Mouse (Mus musculus) urinary bladder, adult 2 months (tissue): ENCODE data around the gene 1700056E22Rik. TPM values are rescaled to one million over a fixed set of nuclear protein-coding genes. Genes with fewer than 3 reads are reported as not detected.
A peak's percentile ranks its signal among the peaks of the same experiment; 100 is the strongest.

Source experiments
- DNase-seq: peaks from one replicate; pipeline ENCODE4 v3.0.0; 2022; ENCODE audit warnings: low spot score
- polyA plus RNA-seq: library from polyadenylated mRNA; depleted of rRNA; stranded (reverse); fragments of >200 nt; gene quantifications from 2 replicates; pipeline ENCODE4 v1.2.3, GENCODE M21; 2012; rRNA removed

The 1700056E22Rik gene
- polyA plus RNA-seq, result 0.66 and 0.94 TPM in 2 replicates

DNA sequence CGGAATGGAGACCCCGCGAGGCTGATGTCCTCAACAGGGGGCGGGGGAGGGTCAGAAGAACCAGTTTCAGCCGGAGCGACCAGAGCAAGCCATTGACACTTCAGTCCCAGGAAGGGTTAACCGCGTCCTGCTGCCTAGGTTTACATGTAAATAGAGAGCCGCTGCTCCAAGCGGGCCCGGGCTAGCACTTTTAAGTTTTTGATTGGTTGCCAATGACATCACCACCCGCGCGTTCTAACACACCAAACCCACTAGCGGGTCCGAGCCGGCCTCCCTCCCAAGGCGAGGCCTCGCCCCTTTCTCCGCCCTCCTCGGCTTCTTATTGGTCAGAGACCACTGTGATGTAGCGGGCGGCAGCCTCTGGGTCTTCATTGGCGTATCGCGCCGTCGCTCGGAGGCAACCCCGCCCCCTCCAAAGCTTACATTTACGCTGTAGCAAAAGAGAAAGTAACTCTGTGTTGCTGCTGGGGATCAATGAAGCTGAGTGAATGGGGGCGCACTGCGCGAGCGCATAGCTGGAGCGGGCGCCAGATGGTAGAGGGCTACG lies at the start of gene 1700056E22Rik:
Gene 1700056E22Rik (minus strand): TSS at position 291 of the 547 bp plus-strand sequence.
- DNase-seq, result peak; percentile 83

DNA sequence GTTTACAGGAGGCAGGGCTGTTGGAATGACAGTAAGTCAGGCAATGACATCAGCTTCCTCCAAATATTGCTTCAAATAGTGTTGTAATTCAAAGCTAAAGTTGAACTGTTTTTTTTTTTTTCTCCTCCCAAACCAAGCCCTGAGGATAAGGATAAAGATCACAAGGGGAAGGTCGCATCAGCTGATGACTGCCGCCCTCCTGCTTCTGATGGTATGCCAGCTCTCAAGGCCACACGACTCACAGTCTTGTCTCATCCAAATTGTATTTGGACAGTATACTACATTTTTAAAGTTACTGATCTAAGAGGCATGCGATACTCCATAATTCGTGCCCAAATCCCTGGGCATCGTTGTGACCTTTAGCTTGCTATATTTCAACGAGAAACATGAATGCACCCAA lies 49.1 kb upstream of the 1700056E22Rik start:
- DNase-seq, result no peak

DNA sequence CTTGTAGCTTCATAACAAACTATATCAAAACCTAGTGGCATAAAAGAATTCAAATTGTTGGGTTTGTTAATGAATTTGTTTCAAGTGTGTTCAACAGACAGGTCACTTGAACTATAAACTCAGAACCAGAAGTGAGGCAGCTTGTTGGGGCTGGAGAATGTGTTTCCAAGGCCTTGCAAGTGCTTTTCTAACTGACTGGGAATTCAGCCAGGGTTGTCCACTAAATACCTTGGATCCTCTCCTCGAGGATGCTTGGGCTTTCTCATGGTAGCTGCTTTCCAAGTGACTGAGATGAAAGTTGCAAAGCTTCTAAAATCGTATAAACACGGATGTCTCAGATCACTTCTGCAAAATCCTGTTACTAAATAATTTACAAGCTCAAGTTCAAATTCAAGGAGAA lies 48.6 kb upstream of the 1700056E22Rik start:
- DNase-seq, result no peak

DNA sequence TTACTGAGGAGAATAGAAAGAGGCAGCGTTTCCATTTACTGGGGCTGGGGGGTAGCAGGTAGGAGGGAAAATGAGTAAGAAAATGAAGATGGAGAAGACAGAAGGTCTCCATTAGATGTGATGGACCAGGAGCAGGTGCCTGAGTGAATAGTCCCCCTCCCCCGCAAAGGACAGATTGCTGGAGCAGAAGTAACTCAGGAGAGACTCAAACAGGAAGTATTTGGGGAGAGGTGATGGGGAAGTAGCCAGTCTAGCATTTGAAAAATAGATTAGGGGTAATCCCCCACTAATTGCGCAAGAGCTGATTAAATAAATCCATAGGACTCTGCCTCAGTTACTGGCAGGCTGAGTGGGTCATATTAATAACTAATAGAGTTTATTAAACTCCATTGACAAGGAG lies 45.2 kb upstream of the 1700056E22Rik start:
- DNase-seq, result no peak

DNA sequence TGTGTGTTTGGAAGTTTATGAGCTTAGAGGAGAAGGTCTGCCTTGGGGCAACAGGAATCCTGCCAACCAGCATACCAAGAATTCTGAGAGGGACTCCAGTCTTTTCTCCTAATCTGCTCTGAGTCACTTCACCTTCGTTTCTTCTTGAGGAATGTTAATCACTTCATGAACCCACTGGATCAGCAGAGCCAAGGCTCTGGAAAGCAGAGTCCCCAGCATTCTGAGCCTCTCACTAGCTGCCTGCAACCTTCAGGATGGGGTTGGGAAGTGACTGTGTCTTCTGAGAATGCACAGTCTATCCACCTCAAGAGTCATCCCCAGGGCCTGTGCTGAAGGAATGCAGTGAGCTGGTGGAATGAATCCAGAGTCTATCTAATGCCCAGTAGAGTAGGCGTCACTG lies 42.7 kb upstream of the 1700056E22Rik start:
- no peak for DNase-seq

DNA sequence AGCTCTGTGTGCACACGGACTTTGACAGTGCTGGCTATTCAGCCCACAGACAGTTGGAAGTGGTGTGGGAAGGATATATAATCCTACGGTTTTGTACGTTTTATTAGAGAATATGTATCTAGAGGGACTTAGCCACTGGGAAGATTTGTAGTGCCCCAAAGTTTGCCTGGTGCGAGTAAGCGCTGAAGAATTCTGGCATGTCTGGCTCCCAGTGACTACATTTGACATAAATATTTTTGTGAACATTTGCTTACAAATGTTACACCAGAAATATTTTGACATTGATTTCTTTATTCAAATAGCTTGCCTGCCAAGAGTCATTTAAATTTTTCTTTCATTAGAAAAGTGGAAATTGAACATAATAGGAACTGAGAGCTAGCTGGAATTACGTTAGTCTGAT lies 42.0 kb upstream of the 1700056E22Rik start:
- DNase-seq, result no peak

DNA sequence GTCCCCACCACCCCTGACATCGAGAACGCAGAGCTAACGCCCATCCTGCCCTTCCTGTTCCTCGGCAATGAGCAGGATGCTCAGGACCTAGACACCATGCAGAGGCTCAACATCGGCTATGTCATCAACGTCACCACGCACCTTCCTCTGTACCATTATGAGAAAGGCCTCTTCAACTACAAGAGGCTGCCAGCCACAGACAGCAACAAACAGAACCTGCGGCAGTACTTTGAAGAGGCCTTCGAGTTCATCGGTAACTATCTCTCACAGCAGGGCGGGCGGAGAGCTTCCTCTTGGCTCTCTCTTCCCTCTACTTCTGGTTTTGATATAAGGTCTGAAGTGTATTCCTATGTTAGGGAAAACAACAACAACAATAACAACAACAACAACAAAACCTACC lies 34.9 kb upstream of the 1700056E22Rik start:
- no peak for DNase-seq

DNA sequence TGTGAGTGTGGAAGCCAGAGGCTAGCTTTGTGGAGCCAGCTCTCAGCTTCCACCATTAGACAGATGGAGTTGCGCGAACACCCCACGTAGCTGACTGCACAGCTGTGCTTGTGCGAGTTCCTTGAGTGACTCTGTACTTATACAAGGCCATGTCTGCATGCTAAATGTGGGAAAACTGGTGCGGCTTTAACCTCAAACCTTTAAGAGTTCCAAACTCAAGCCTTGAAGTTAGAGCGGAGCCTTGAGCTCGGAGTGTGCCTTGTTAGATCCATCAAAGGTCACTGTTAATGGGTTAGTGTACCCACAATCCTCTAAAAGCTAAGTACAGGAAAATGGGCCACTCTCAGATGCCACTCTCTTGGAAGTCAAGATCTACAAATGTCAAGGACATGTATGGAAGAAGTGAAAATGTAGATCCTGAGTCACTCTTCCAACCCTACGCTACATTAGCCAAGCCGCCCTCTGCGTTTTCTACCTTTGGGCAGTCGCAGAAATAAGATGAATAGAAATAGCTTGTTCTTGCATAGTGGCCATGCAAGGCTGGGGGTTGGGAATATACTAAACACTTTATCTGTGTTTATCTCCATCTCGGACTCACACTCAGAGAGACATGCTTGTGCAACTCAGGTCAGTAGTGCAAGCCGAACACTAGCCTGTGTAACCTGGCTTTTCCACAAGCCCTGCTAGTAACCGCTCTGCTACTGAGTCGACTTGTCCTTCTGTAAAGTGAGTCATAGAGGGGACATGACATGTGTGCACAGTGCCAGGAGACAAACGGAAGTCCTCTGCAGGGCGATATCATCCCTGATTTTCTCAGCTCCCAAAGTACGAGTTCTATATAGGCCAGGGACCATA lies 33.8 kb upstream of the 1700056E22Rik start:
- no peak for DNase-seq

DNA sequence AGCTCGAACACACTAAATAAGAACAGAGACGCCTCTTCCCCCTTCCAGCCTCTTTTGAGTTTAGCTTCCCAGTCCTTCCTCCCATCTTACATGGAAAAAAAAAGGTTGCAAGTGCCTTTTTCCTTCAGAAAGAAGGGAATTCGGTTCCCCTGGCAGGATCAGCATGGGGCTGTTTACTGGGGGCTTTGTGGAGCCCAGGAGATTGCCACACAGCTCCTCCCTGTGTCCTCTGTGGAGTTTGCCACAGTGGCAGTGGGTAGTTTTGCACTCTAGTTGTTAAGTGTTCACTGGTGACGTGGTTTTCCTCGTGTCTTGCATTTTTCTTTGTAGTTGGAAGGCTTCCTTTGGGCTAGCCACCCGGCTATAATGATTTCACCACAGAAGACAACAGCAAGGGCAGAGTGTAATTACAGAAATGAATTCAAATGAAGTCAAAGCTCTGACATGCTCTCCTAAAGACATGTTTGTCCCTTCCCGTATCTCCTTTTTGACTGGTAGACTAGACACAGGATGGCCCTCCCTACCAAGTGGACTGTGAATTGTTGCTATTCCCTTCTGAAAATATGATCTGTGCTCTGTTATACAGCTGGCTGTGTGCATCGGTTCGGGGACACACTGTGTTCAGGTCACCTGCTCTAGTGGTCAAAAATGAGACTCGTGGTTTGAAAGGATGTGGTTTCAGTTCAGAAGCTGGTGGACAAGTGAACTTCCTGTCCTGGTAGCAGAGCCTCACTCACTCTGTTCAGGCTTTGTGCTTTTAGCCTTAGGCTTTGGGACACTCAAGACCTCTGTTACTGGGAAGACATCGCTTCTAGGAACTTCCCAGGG lies 32.6 kb upstream of the 1700056E22Rik start:
- no peak for DNase-seq

DNA sequence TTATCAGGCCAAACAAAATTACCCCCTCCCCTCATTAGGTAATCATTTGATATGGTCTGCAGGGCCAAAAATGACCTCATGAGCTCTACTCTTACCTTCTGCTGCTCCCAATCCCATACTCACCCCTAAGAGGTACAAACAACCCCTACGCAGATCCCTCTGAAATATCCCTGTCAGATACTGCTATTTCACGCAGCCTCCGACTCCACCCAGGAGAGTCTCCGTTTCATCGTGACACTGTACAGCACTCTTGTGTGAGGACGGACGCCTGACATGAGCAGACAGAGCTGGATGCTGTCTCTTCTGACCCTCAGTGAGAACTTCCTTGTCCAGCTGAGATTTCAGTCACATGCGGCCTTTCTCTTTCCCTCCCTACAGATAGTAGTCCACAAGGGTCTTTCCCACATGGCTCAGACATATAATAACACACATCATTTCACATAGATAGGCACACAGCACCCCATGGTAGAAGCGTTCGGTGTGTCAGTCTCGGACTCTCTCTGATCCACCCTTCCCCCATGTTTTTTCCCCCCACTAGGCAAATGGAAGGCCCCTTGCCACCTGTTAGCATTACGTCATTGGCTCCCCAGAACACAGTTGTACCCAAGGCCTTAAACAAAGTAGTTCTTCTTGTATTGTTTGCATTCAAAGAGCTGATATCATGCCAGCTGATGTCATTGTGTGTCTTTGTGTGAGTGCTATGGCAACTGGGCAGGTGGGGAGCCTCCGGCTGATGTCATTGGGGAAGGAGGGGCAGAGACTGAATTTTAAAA lies 31.7 kb upstream of the 1700056E22Rik start:
- no peak for DNase-seq

DNA sequence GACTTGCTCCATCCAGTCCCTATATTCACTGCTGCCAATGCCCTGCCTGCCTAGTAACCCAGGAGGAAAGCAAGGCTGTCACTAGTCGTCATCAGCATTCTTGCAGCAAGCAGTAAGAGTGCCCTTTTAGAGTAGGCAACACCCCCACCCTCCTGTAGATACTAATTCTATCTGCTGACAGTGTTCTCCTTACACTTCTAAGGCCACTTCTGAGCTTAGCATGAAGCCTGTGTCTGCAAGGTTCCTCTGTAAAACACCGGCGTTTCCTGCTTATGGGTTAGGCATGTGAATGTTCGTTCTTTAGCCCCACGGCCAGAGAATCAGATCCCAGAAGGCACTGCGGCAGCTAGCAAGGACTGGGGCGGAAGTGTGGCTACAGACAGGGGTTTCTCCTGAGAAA lies 30.2 kb upstream of the 1700056E22Rik start:
- DNase-seq, result no peak

DNA sequence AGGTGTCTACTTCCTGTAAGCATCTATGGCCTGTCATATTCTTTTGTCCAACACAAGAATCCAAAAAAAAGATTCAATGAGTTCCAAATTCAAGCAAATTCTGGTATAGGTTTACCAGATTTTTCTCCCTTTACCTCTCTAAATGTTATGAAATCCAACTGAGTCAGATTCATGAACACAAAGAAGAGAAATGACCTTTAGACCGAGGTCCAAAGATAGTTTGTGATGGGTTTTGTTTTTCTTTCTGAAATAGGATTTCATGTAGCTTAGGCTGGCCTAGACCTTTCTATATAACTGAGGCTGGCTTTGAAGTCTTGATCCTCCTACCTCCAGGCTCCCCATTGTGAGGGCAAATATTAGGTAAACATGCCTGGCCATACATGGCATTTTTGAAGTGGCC lies 27.8 kb upstream of the 1700056E22Rik start:
- DNase-seq, result no peak

DNA sequence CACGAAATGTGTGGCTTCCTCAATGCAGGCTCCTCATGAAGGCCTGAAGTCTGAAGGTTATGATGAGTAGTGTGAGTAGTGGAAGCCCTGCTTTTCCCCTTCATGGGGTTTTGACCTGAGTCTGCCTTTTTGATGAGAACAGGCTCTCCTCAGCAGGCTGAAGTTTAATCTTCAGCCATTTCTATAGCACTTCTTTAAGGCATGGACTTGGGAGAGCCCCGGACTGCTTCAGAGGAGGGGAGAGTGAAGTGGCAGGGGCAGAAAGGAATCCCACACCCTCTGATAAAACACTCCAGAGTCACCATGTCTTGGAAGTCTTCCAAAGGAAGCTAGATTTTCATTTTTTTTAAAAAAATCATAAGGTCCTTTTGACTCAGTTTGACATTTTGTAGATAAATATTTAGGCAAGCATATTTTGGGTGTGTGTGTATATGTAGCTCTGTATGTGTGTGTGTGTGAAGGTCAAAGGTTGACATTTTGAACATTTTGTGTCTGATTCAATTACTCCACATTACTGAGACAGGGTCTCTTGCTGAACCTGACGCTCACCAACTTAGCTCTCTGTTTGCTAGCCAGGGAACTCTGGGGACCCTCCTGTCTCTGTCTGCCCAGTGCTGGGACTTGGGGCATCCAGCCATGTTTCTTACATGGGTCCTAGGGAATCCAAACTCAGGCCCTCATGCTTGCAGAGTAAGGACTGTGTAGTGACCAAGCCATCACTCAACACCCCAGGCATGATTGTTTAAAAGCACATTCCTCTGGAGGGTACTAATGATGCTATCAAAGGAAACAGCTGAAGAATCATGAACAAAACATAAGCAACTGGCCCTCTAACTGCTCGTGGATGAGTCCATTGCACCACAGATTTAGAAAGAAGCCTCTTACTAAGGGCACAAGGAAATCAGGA lies 27.0 kb upstream of the 1700056E22Rik start:
- no peak for DNase-seq

DNA sequence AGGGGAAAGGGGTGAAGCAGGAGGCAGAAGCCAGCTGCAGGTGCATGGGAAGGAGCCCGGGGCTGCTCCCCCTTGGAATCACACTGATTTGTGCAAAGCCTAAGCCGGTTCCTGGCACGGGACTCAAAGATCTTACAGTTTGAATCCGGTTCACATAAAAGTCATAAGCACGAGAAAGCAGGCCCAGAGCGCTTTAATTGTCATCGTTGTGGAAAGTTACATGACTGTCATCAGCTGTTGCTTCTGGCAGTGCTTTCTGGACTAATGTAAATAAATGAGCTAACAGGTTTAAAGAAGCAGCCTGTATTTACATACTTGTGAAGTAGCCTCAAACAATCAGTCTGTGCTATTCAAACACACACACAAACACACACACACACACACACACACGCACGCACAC lies 26.3 kb upstream of the 1700056E22Rik start:
- DNase-seq, result no peak

DNA sequence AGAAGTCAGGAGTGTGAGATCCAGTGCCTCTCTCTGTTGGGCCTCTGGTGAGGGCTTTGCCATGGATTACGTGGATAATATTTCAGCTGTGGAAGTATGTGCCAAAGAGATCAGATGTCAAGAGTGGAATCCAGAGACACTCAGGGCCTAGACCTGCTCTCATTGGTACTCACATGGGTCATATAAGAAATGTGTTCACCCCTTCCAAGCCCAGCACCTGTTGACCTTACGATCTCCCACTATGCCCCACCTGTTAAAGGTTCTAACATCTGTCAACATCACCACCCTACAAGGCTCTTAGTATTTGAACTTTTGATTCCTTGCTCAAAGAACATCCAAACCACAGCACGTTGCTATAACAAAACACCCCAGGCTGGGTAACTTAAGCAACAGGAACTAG lies 25.7 kb upstream of the 1700056E22Rik start:
- DNase-seq, result no peak

DNA sequence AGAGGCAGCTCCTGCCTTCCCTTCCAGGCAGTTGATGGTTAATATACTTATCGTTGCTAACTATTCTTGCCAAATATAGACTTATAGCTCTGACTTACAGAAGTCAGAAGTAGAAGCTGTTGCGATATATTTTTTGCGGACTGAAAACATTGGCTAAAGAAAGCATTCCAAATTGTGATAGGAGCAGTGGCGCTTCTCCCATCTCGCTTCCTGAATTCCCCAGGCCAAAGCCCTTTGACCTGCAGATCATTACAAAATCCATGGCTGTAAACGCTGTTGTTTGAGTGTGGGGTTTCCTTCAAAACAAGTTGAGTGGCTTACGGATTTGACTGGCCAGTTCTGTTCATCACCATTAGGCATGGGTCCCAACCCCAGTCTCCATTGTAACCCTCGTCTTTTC lies 24.1 kb upstream of the 1700056E22Rik start:
- DNase-seq, result no peak

DNA sequence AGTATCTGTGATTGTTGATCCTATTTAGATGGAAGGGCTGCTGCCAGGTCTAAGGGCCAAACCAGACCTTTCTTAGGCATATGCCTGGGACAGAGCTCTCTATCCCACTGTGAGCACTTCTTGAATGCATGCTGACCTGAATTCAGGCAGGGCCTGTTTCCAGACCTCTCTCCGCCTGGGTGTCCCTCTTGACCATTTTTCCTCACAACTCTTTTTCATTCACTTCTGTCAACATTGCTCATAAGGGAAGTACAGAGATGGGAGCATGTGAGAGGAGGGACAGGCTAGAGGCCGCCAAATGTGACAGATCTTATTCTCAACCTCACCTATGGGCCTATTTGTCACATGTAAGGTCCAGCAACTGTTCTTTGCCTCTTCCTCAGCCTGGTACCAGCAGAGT lies 20.1 kb upstream of the 1700056E22Rik start:
- no peak for DNase-seq

DNA sequence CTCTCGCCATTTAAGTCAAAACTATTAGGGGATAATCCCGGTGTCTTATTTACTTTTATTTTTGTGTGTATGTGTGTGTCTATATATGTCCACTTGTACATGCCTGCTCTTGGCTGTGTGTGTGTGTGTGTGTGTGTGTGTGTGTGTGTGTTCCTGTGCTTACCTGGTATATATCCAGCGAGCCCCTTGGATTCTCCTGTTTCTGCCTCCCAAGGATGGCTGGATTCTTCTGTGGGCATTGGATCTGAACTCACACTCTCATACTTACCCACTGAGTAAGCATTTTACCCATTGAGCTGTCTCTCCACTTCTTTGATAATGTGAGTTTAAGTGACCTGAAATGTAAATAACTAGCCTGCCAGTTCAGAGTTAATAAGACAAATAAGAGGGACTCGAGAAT lies 19.6 kb upstream of the 1700056E22Rik start:
- no peak for DNase-seq

DNA sequence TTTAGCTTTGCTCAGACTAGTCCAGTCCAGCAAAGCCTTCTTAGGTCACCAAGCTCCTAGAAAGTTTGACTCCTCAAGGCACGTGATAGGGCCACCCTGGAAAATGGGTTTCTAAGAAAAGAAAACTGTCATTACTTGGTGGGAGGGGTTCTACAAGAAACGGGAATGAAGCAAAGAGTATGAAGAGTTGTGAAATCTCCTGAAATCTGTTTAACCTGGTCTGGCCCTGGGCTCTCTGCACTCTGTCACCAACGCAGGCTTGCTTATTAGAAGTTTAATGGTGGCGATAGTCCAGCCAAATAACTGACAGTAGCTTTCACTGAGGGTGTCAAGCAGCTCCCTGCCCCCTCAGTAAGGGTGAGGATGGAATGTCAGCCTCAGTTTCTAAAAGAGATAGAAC lies 19.0 kb upstream of the 1700056E22Rik start:
- no peak for DNase-seq

DNA sequence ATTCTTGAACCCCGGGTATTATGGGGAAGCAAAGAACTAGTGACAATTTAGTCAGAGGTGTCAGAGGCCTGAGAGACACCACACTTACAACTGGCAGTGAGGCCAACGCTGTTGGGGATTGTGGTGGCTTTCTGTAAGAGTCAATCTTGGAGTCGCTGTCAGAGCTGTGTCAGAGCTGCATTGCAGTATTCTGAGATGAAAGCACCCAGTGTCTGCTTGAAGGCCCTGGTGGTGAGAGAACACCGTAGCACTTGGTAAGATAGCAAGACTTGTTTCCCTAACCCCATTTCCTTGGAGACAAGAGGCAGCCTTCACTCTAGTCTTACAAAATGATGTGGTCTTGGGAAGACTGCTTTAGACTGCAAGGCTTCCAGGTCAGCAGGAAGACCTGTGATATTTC lies 18.2 kb upstream of the 1700056E22Rik start:
- DNase-seq, result no peak

DNA sequence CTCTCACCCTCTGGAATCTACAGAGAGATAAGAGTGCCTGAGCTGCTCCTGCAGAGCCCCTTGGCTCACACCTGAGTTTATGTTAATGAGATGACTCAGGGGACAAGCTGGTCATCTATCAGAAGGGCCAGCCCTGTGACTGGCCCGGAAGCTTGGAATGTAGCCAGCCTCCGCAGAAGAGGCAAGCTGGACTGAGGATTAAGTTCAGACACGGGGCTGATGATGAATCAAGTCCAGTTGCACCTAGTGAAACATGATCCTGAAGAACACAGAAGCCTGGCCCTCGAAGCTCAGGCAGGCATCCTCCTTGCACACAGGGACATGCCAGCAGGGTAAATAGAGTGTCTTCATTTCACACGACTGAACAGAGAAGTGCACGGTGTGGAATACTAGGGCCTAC lies 17.7 kb upstream of the 1700056E22Rik start:
- peak; percentile 41 for DNase-seq
